Mouse (Mus musculus) thymus, postnatal 36 days (tissue): Measurements from ENCODE around the gene Abca7.
"Not testable (repeated sequence)": the region's sequence is repeated elsewhere in the genome, so short reads cannot be mapped to it uniquely, and the experiment has no call there.

Experiments used
- DNase-seq, 2 experiments: peaks; one replicate each; pipeline ENCODE4 v3.0.0; 2022; ENCODE audit warnings: mixed read lengths in 2 of 2

The Abca7 gene

DNA sequence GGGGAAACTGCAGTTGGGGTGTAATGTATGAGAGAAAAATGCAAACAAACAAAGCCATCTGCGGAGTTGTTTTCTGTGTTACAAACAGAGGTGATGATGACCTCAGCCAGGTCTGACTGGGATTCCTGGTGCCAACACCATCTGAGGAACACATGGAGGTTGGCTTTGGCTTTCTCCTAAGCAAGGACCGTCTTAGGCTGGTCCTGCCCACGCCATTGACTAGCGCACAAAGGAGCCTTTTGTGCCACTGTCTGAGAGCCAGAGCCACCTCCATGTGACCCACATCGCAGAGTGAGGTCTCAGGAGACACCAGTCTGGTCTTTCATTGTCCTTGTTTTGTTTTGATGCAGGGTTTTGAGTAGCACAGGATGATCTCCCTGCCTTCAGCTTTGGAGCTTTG lies 52.1 kb downstream of the Abca7 start:
- no peak for DNase-seq

DNA sequence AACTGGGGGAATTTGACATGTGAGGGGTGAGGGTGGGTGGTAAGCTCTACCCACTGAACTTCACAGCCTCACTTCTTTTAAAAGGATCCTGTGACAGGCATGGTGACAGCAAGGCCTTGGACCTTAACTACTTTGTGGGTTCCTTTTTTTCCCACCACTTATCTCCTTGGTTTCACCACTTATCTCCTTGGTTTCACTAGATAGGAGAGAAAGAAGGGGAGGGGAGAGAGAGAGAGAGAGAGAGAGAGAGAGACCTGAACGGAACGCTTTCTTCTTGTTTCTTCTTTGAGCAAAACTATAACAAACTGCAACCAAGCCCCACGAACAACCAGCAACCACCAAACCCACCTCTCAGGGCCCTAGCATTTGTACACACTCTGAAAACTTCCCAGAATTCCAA lies 52.5 kb downstream of the Abca7 start:
- DNase-seq = no peak

GRCm38 (mm10) chr10:80050244-80050643 lies 54.0 kb downstream of the Abca7 start:
- no peak for DNase-seq

GRCm38 (mm10) chr10:80050885-80051617 lies 54.8 kb downstream of the Abca7 start:
- no peak for DNase-seq

DNA sequence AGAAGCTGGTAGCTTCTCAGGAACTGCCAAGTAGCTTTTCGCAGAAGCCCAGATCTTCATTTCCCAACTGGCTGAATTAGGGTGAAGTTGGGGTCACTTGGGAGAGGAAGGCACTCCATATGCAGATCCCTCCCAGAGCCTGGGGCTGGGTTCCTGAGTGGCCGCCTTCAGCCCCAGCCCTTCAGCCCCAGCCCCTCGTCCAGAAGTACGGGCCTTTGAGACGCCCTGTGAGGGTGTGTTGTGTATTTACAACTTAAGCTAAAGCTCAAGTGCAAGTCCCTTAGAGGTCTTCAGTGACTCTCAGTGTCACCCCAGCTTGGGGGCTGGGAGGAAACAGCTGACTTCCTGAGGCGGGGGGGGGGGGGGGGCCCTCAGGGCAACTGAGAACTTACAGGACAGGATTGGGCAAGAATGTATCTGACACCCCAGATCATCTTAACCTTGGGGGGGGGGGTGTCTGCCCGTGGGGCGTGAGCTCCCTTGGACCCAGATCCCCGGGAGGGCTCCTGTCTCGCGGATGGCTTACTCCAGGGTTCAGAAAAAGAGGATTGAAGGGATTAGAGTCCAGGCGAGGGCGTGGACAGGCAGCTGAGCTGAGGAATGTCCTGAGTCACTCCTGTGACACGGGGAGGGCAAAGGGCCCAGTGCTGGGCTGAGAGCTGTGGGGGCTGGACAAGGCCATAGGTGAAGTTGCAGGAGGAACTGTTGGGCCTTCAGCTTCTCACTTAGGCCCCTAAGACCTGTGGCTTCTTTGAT lies 55.5 kb downstream of the Abca7 start:
- DNase-seq = peak; percentile 42 to 67

- DNase-seq = no peak
Measured at GRCm38 (mm10) chr10:80052374-80052764, 56.1 kb downstream of the Abca7 start.

DNA sequence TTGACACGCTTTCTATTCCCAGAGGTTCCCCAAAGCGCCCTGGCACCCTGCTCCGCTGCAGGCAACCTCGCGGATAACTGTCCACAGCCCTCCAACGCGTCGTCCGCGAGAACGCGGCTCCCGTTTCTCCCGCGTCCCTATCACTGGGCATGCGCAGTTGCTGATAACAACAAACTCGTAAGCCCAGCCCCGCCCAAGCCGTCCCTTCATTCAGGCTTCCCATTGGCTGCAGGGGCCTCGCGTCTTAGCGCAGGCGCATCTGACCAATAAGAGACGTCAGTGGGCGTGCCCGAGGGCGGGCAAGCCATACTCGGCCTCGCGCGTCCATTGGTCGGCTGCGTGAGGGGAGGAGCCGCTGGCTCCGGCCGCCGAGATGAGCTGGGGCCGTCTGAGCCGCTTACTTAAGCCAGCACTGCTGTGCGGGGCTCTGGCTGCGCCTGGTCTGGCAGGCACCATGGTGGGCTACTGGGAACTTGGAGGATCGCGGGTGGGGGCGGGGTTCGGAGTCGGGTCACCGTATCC lies 57.0 kb downstream of the Abca7 start:
- peak; percentile 99 to 100 for DNase-seq

- peak; percentile 73 to 78 for DNase-seq
Measured at GRCm38 (mm10) chr10:80053831-80054815, 57.8 kb downstream of the Abca7 start.

DNA sequence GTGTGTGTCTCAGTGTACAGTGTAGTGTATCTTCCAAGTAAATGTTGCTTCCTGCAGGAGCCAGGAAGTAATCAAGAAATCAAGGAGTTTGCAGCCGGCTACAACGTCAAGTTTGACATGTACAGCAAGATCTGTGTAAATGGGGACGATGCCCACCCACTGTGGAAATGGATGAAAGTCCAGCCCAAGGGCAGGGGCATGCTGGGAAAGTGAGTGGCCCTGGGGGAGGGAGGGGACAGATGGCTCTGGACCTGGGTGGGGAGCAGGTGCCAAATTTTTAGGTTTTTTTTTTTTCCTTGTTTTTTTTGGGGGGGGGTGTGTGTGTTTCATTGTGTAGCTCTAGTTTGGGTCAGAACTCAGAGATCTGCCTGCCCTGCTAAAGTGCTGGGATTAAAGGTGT lies 58.6 kb downstream of the Abca7 start:
- DNase-seq = not testable (repeated sequence)

- DNase-seq = no peak
Measured at GRCm38 (mm10) chr10:80055364-80055763, 59.1 kb downstream of the Abca7 start.

DNA sequence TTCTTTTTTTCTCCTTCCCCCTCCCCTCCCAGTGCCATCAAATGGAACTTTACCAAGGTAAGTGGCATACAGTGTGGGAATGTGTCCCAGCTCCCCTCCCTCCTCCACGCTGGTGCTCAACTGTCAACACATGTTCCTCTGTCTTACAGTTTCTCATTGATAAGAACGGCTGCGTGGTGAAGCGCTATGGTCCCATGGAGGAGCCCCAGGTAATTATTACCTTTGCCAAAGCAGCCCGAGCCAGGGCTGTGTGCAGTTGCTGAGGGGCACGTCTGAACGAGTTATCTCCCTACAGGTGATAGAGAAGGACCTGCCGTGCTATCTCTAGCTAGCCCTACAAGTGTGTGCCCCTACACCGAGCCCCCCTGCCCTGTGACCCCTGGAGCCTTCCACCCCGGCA lies 59.6 kb downstream of the Abca7 start:
- no peak for DNase-seq

DNA sequence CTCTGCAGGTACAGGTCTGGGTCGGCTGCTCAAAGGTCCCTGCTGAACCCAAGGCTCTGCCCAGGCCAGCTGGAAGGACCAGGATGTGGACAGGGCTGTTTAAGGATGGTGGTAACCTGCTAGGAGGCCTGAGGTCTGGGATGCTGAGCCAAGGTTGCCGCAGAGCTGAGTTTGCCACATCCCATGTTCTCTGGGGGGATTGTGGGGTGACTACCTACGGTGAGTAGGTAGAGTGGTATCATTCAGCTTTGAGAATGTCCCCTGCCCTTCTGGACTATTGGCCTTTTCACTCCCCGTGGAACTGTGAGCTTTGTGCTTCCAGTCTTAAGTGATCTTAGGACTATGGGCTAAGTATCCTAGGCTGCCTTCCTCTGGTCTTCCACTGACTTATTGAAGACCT lies 60.2 kb downstream of the Abca7 start:
- no peak for DNase-seq

- DNase-seq = no peak
Measured at GRCm38 (mm10) chr10:80056976-80057682, 60.8 kb downstream of the Abca7 start.

- DNase-seq = no peak
Measured at GRCm38 (mm10) chr10:80057683-80058326, 61.5 kb downstream of the Abca7 start.

GRCm38 (mm10) chr10:80063104-80063503 lies 66.8 kb downstream of the Abca7 start:
- DNase-seq = no peak

DNA sequence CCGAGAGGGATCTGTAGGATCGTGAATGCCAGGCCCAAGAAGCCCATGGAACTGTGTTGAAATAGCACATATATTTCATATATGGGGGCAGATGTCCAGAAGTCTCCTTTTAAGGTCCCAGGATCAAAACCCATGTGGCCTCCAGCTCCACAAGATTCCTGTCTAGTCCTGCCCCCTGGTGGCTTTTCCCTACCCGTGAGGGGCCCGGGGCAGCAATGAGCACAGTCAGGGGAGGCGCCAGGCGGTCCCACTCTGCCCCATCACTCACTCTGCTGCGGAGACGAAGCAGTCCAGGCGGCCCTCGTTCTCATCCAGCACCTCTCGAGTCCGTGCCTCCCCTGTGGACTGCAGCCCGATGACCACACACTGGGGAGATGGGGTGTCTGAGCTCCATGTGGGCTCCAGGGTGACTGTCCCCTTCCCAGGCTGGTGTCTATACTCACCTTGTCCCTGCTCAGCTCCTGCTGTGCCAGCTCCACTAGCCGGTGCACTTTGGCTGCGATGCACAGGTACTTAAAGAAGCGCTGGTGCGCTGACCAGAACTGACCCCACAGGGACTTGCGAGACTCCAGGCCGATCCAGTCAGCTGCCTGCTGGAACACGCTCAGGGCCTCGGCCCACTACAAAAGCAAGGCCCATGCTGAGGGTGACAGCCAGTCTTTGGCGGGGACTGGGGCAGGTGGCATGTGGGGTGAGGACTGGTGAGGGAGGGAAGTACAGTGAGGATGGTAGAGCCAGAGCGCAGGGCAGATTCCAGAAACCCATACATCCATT lies 67.8 kb downstream of the Abca7 start:
- DNase-seq = peak; percentile 32 to 44
